Mouse (Mus musculus) left cerebral cortex, postnatal 14 days (tissue): ENCODE measurements around the gene 0610037L13Rik. TPM values are rescaled to one million over a fixed set of nuclear protein-coding genes. Genes with fewer than 3 reads are reported as not detected.

Source experiments
- total RNA-seq, 2 experiments: library from RNA; stranded (reverse); gene quantifications; 2 replicates each; pipeline ENCODE4 v1.2.3; 2021

The 0610037L13Rik gene
- total RNA-seq, 2 experiments from 2014 or later: 57.9 to 59.3 TPM

Other genes starting within 250 kb of the 0610037L13Rik start
- 1 to 10 TPM; 3.4 to 4.0 TPM for gene Dmrtb1, start 205.6 kb upstream of the 0610037L13Rik start, total RNA-seq
- gene Lrp8, start 87.6 kb upstream of the 0610037L13Rik start, total RNA-seq: 100 to 1,000 TPM; 123 to 136 TPM
- gene Magoh, start 10.1 kb upstream of the 0610037L13Rik start, total RNA-seq: 10 to 100 TPM; 38.0 to 40.0 TPM
- gene Cpt2, start 33.8 kb downstream of the 0610037L13Rik start, total RNA-seq: 1 to 10 TPM; 7.6 TPM
- gene Slc1a7, start 78.5 kb downstream of the 0610037L13Rik start, total RNA-seq: under 1 TPM in 1 of 2 experiments, not detected in 1; 0.37 TPM
- gene Podn, start 206.6 kb downstream of the 0610037L13Rik start, total RNA-seq: 1 to 10 TPM; 7.1 to 7.4 TPM